In the genomic region with DNA sequence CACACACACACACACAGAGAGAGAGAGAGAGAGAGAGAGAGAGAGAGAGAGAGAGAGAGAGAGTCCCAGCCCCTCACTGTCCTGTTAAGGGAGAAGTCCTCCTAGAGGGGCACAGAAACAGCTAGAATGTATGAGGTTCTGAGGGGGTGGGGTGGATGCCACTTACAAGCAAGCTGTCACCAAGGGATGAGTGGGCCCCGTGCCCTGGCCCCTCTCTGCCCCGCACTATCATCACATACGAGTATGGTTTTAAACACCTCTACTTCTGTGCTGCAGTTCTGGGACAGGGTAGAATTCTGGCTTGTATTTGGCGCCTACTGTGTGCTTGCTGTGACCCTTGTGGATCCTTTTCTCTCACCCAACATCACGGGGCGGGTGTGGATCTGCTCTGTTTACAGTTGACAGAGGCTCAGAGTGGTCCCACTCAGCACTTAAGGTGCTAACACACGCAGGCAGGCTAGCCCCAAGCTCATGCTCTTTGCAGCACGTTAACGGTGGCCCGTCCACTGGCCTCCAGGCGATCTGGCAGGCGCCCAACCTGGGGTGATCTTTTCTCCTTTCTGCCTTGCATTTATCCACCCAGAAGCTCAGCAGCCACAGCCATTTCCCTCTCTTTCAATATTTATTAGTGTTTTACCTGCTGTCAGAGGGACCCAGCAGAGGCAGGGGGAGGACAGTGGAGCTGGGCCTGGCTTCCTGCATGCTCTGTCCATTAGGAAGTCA, we compare ENCODE assay signal across 18 mouse cellular contexts.
DNase-seq lines count a peak whose midpoint lies in the region; ATAC-seq lines count a peak whose summit lies in the region.
"Had no signal": no experiment of that assay in that cellular context is flagged by ENCODE, and none has a peak within 500 bp of the region (broad histone marks: within the 10 kb centered on the region; RNA-seq: fewer than 3 reads in every experiment).

No protein-coding gene starts in this region.

- H3K36me3 ChIP-seq in forebrain, embryonic 10.5 days (replicated peaks), result no peaks in the 10 kb centered on the region
- no peaks in the 10 kb centered on the region for H3K36me3 ChIP-seq in forebrain, embryonic 13.5 days (ENCODE audit: poor library complexity, severe bottlenecking)
- no peaks in the 10 kb centered on the region for H3K36me3 ChIP-seq in midbrain, embryonic 10.5 days
- no peaks in the 10 kb centered on the region for H3K36me3 ChIP-seq in midbrain, embryonic 11.5 days (ENCODE audit: control insufficient read depth, insufficient read depth, low read length)
- no peaks in the 10 kb centered on the region for H3K36me3 ChIP-seq in midbrain, embryonic 16.5 days (ENCODE audit: control insufficient read depth, insufficient read depth, low read length)
- H3K36me3 ChIP-seq: forebrain, embryonic 15.5 days; hindbrain, embryonic 15.5 days; limb, embryonic 13.5 days; liver, embryonic 13.5 days; neural tube, embryonic 12.5 days had no signal

- H3K27ac ChIP-seq in forebrain, embryonic 10.5 days, result peak overlapping the region; percentile 44; the same call in 1 of the 2 replicates
- no peak overlapping the region; the same call in 1 of the 2 replicates for H3K27ac ChIP-seq in forebrain, embryonic 13.5 days
- peak overlapping the region; percentile 60 for H3K27ac ChIP-seq in midbrain, embryonic 10.5 days (replicated peaks)
- H3K27ac ChIP-seq in midbrain, embryonic 11.5 days (ENCODE audit: low read depth, low read length), result no peak overlapping the region
- H3K27ac ChIP-seq in midbrain, embryonic 16.5 days (ENCODE audit: low read length), result peak overlapping the region; percentile 63
- H3K27ac ChIP-seq: forebrain, embryonic 15.5 days; hindbrain, embryonic 15.5 days; limb, embryonic 13.5 days; liver, embryonic 13.5 days; macrophage; neural tube, embryonic 12.5 days; stomach, postnatal 0 days had no signal

- H3K27me3 ChIP-seq in forebrain, embryonic 10.5 days (ENCODE audit: poor library complexity, severe bottlenecking), result peaks cover 30% of the 10 kb centered on the region
- H3K27me3 ChIP-seq in forebrain, embryonic 13.5 days, result 0 out of 2 replicates have a peak, but pooled peaks cover 5% of the 10 kb centered on the region
- H3K27me3 ChIP-seq in midbrain, embryonic 10.5 days (ENCODE audit: low read depth, poor library complexity, severe bottlenecking), result peaks cover 13% of the 10 kb centered on the region
- H3K27me3 ChIP-seq in midbrain, embryonic 11.5 days (ENCODE audit: control insufficient read depth, insufficient read depth, low read length), result no peaks in the 10 kb centered on the region
- no peaks in the 10 kb centered on the region for H3K27me3 ChIP-seq in midbrain, embryonic 16.5 days (ENCODE audit: control insufficient read depth, insufficient read depth, low read depth, low read length)
- H3K27me3 ChIP-seq: forebrain, embryonic 15.5 days; hindbrain, embryonic 15.5 days; neural tube, embryonic 12.5 days had no signal

- no peaks in the 10 kb centered on the region for H3K9me3 ChIP-seq in forebrain, embryonic 10.5 days
- H3K9me3 ChIP-seq in forebrain, embryonic 13.5 days (replicated peaks), result no peaks in the 10 kb centered on the region
- H3K9me3 ChIP-seq in midbrain, embryonic 10.5 days (replicated peaks), result no peaks in the 10 kb centered on the region
- H3K9me3 ChIP-seq in midbrain, embryonic 11.5 days (ENCODE audit: control insufficient read depth, low read length), result no peaks in the 10 kb centered on the region
- H3K9me3 ChIP-seq in midbrain, embryonic 16.5 days (replicated peaks; ENCODE audit: control insufficient read depth, low read length, poor library complexity, severe bottlenecking), result no peaks in the 10 kb centered on the region
- H3K9me3 ChIP-seq: forebrain, embryonic 15.5 days; hindbrain, embryonic 15.5 days; limb, embryonic 13.5 days; liver, embryonic 13.5 days; neural tube, embryonic 12.5 days had no signal

- whole genome bisulfite sequencing in forebrain, embryonic 10.5 days, result 72% methylated on average over 12 of the region's 12 CpGs
- WGBS in forebrain, embryonic 13.5 days, result 56% methylated on average over 12 of the region's 12 CpGs
- 80% methylated on average over 12 of the region's 12 CpGs for WGBS in midbrain, embryonic 10.5 days
- 80% methylated on average over 12 of the region's 12 CpGs for WGBS in midbrain, embryonic 11.5 days
- WGBS in midbrain, embryonic 16.5 days, result 52% methylated on average over 12 of the region's 12 CpGs

- H3K4me2 ChIP-seq in forebrain, embryonic 13.5 days, result no peak overlapping the region
- H3K4me2 ChIP-seq in midbrain, embryonic 11.5 days, result no peak overlapping the region
- H3K4me2 ChIP-seq in midbrain, embryonic 16.5 days (ENCODE audit: low read length), result no peak overlapping the region
- H3K4me2 ChIP-seq: forebrain, embryonic 15.5 days; hindbrain, embryonic 15.5 days; limb, embryonic 13.5 days; liver, embryonic 13.5 days; neural tube, embryonic 12.5 days had no signal

- H3K9ac ChIP-seq in forebrain, embryonic 13.5 days, result no peak overlapping the region
- H3K9ac ChIP-seq in midbrain, embryonic 11.5 days (ENCODE audit: low read length), result no peak overlapping the region
- H3K9ac ChIP-seq in midbrain, embryonic 16.5 days (ENCODE audit: low read depth, low read length), result peak overlapping the region; percentile 34; the same call in 1 of the 2 replicates
- H3K9ac ChIP-seq: forebrain, embryonic 15.5 days; hindbrain, embryonic 15.5 days; limb, embryonic 13.5 days; liver, embryonic 13.5 days; neural tube, embryonic 12.5 days had no signal

- H3K4me3 ChIP-seq in forebrain, embryonic 10.5 days, result no peak overlapping the region
- H3K4me3 ChIP-seq in forebrain, embryonic 13.5 days, result no peak overlapping the region
- H3K4me3 ChIP-seq in midbrain, embryonic 10.5 days, result no peak overlapping the region
- no peak overlapping the region for H3K4me3 ChIP-seq in midbrain, embryonic 11.5 days (ENCODE audit: low read depth, low read length)
- no peak overlapping the region for H3K4me3 ChIP-seq in midbrain, embryonic 16.5 days (ENCODE audit: low read depth, low read length)
- H3K4me3 ChIP-seq: forebrain, embryonic 15.5 days; hindbrain, embryonic 15.5 days; limb, embryonic 13.5 days; liver, embryonic 13.5 days; neural tube, embryonic 12.5 days had no signal

- ATAC-seq in forebrain, embryonic 13.5 days, result no peak
- no peak for ATAC-seq in midbrain, embryonic 11.5 days (ENCODE audit: low FRiP score)
- no peak for ATAC-seq in midbrain, embryonic 16.5 days
- ATAC-seq in megakaryocyte-erythroid progenitor cell, adult 5-6 weeks (replicated peaks; ENCODE audit: low FRiP score, low TSS enrichment, poor library complexity, severe bottlenecking), result no peak
- ATAC-seq: forebrain, embryonic 15.5 days; intestine, postnatal 0 days had no signal

- DNase-seq in adrenal gland, postnatal 10 days, result peak; percentile 42
- no peak for DNase-seq in adrenal gland, postnatal 4 days (ENCODE audit: low spot score in 2 of 2)
- no peak for DNase-seq in forebrain, embryonic 10.5 days (ENCODE audit: extremely low spot score, low spot score)
- no peak for DNase-seq in midbrain, embryonic 10.5 days (ENCODE audit: low spot score)
- no peak for DNase-seq in midbrain, embryonic 11.5 days (ENCODE audit: low spot score, missing footprints)
- DNase-seq: adrenal gland, adult 2 months; gastrocnemius, postnatal 36 days; liver, embryonic 13.5 days had no signal

- H3K4me1 ChIP-seq in forebrain, embryonic 10.5 days, result peaks cover 44% of the 10 kb centered on the region
- peaks cover 31% of the 10 kb centered on the region for H3K4me1 ChIP-seq in forebrain, embryonic 13.5 days
- H3K4me1 ChIP-seq in midbrain, embryonic 10.5 days, result peaks cover 46% of the 10 kb centered on the region
- peaks cover 23% of the 10 kb centered on the region for H3K4me1 ChIP-seq in midbrain, embryonic 11.5 days (ENCODE audit: control insufficient read depth, insufficient read depth, low read length)
- peaks cover 24% of the 10 kb centered on the region for H3K4me1 ChIP-seq in midbrain, embryonic 16.5 days (ENCODE audit: control insufficient read depth, insufficient read depth, low read length)
- H3K4me1 ChIP-seq: liver, embryonic 13.5 days had no signal

Comparison
In these comparisons a context has a peak if more than half of its experiments do, and no peak if none do; other contexts are left out.
1. H3K27ac ChIP-seq: peak in forebrain, embryonic 10.5 days (single experiment), midbrain, embryonic 10.5 days (single experiment) and midbrain, embryonic 16.5 days (single experiment); none in forebrain, embryonic 13.5 days (single experiment) and midbrain, embryonic 11.5 days (single experiment).